Mouse (Mus musculus) activated CD4-positive, CD25-positive, alpha-beta regulatory T cell, adult 4 months (primary cell): ENCODE results near the gene Caln1. TPM values are rescaled to one million over a fixed set of nuclear protein-coding genes. Genes with fewer than 3 reads are reported as not detected.

Experiments
- ATAC-seq: one replicate; pipeline ENCODE4 v1.8.0; 2017
- polyA plus RNA-seq, 2 experiments: library from polyadenylated mRNA; unstranded; fragments of 100-300 nt; shearing (Covaris generic); gene quantifications; one replicate each; pipeline ENCODE4 v1.2.1; 2017

Gene Caln1
- polyA plus RNA-seq, 2 experiments from 2014 or later, result not detected

DNA sequence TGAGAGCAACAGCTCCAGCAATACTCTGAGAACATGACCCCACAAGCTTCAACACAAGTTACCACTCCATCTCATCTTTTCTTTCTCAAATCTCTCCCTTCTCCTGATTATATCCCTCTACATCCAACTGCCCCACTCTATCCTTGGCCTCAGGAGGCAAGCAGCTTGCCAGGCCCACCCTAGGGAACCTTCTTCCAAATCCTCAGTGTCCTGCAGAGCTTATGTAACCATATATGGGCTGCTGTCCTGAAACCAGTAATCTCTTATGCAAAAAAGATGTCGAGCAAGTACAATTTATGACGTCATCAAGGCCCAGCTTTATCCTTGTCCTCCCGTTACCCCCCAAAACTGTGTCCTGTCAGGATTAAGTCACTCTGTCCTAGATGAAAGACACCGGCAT lies 333.1 kb downstream of the Caln1 start:
- ATAC-seq, result no peak

DNA sequence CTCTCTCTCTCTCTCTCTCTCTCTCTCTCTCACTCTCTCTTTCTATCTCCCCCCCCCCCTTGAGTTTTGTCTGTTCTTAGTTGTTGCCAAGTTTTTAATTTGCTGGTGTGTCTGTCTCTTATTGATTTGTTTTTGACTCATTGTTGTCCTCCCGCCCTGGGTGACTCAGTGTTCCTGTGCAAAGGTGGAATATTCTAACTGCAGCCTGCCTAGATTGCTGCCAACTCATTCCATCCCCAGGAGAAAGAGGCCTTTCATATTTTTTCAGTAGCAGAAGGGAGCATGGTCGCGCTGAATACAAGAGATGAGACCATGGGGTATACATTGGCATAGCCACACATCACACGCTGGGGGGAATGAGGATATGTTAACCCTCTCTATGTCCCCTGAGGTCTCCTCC lies 335.6 kb downstream of the Caln1 start:
- ATAC-seq, result no peak

DNA sequence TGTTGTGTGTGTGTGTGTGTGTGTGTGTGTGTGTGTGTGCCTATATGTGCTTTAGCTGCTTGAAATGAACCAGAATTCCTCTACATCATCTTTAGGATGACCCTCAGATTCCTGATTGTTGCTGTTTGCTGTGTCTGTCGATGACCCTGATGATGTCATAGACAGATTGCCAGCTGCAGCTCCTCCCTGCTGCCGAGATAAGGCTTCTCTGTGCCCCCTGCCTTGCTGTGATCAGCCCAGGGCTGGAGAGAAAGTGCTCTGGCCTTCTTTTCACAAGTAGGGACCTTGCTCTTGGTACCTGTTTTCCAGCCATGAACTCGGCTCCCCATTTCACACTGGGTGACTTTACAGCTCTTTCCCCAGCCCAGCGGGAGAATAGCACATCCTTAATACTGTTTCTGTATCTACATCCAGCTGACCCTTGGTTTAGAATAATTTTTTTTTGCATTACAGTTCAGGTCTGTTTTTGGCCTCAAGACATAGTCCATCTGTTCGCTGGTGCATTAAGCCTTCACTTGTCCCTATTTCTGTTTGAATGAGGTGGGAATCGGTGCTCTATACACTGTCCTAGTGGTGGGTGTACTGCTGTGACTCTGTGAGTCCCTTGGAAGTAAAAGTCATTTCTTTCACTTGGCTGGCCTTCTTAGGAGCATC lies 337.1 kb downstream of the Caln1 start:
- no peak for ATAC-seq

DNA sequence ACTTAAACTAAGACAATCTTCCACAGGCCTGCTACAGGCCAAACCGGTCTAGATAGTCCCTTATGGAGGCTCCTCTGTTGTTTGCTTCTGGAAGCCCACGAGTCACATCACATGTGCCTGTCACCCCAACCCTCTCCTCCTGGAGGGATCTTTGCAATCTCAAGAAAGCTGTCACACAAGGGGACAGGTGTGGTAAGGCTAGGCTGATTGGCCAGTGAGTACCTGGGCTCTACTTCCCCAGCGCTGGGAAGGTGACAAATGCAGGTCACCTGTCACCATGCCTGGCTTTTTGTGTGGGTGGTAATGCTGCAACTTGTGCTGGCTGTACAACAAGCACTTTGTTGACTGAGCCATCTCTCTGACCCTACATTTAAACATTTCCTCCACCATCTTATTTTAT lies 338.5 kb downstream of the Caln1 start:
- ATAC-seq, result no peak

DNA sequence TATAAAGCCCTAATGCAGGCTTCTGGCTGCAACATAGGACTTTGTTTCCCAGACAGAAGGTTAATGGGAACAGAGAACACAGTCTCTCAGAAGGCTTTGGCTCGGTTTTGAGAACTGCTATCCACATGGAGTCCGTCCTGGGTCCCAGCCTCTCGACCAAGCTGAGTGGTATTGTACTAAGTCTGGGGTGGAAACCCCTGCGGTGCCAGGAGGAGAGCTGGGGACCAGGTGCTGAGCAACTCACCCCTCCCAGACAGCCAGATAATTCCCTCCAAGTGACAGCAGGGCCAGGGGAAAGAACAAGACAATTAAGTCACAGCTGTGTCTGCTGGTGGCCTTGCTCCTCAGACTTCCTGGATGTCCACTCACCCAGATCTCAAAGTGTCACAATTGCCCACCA lies 339.4 kb downstream of the Caln1 start:
- no peak for ATAC-seq

DNA sequence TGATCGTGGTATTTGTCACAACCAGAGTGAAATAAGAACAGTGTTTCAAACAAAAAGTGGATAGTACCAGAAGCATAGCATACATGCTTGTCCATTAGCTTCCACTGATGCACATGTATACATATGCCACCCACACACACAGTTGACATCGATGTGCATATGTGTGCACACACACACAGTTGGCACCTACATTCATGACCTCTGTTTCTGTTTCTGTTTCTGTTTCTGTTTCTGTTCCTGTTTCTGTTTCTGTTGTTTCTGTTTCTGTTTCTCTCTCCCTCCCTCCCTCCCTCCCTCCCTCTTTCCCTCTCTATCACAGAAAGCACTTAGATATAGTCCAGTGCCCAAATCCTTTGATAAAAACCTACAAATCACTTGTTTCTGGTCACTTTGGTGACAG lies 342.4 kb downstream of the Caln1 start:
- no peak for ATAC-seq

DNA sequence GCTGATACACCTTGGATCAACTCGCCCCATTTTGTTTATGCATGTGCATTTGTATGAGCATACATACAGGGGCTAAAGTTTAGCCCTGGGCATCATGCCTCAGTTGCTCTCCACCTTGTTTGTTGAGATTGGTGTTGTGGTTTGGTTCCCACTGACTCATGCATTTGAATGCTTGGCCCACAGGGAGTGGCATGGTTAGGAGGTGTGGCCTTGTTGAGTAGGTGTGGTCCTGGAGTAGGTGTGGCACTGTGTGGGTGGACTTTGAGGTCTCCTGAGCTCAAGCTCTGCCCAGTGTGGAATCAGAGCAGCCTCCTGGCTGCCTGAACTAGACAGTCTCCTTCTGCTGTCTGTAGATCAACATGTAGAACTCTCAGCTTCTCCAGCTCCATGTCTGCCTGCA lies 343.0 kb downstream of the Caln1 start:
- ATAC-seq, result no peak

DNA sequence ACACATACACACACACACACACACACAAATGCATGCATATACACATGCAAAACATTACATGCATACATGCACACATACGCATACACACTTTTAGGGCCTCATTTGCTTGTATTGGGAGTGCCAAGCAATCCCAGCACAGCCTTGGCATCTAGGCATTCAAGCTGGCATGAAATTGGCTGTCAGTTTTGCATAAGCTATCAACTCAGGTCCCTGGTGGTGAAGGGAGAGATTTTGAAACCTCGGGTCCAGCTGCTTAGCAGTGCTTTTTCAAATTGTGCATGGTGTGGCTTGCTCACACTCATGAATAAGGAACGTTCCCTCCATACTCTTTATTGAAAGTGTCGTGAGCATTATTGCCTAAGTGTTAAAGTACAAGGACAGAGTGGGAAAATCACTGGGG lies 345.9 kb downstream of the Caln1 start:
- ATAC-seq, result no peak

DNA sequence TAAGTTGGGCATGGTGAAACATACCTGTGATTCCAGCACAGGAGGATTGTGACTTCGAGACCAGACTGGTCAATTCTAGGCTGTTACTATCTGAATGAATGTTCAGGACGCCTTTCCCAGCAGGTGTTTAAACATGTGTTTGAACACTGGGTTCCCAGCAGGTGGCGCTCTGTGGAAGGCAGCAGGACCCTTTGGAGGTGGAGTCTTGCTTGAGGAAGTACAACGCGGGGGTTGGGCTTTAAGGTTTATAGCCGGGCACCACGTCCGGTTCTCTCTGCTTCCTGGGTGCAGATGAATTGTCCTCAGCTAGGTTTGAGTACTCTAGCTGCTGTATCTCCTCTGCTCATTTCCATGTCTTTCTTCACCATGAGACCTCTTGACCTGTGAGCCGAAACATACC lies 349.1 kb downstream of the Caln1 start:
- ATAC-seq, result no peak

DNA sequence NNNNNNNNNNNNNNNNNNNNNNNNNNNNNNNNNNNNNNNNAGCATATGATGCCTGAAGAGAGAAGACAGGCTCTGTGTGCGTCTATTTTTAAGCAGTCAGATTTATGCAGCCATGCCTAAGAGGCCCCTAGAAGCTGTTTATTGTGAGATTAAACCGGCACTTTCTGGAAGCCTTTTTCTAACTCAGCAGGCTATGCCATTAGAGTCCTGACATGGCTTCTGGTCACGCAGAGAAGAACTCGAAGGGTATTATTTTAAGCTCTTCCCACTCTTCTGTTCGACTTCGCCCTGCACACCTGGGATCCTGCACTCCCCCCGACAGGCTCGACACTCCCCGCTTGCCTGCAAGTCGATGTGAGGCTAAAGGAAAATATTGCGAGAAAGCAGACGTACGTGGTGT lies 372.9 kb downstream of the Caln1 start:
- no peak for ATAC-seq

DNA sequence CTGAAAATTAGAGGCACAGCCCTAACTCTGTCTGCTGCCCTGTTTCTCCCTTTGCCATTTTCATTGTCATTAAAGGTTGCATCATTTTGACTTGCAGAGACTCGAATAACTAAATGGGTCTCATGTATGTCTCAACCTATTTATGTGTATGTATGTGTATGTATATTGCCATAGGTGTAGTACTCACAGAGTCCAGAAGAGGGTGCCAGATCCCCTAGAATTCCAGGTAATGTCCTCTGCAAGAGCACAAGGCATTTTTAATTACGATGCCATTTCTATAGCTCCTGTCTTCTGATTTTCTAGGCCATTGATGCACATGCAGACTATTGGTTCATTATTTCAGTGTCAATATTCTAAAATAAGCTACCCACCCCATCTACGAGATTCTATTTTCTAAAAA lies 388.3 kb downstream of the Caln1 start:
- ATAC-seq, result no peak

DNA sequence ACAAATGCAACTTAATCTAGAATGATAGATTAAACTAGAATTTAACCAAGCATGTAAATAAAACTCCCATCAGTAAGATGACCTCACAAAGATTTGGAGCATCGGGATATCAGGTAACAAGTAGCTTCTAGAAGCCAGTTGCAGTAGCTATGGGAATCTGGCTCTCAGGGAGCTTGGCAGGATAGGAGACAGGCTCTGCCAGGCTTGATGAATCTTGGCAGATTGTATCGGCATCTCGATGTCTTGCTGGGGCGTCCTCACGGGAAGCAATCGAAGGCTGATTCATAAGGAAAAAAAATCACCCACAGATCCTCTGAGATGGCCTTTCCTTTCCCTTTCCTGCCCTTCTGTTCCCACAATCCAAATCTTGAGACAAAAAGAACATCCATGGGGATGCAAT lies 396.5 kb downstream of the Caln1 start:
- ATAC-seq, result no peak

DNA sequence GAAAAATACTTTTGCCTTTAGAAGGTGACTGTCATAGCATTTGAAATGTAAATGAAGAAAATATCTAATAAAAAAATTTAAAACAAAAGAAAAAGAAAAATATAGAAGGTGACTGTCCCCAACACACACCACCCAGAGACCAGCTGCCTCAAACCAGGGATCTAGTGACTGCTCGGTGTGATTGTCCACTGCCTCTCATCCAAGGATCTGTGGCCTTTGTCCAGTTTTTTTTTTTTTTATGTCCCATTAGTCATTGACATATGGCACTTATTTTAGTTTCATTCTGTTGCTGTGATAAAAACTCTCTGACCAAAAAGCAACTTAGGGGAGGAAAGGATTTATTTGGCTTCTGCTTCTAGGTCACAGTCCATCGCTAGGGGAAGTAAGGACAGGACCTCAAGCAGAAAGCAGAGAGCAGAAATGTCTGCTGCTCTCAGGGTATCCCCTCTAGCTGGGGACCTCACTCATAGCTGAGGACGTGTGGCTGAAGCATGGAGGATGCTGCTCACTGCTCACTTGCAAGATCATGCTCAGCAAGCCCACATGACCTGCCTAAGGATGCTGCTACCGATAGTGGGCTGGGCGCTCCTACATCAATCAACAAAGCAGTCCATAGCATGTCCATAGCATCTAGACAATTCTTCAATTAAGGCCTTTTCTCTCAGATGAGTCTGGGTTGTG lies 401.9 kb downstream of the Caln1 start:
- ATAC-seq, result no peak

DNA sequence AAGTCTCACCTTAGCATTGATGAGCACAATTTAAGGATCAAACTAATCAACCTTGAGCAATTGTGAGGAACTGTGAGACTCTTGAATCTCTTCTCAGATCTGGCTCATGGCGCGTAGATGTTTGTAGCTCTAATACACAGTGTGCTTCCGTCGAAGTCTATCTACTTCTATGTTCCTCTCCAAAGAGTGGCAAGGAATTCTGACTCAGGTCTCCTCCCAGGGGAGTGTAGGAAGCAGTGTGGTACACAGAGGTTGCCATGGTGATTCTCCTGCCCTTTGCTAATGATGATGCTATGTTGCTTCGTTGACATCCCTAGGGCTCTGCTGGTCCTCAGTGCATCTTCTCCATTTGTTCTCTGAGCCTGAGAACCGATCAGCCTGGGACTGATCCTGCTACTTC lies 403.2 kb downstream of the Caln1 start:
- no peak for ATAC-seq

DNA sequence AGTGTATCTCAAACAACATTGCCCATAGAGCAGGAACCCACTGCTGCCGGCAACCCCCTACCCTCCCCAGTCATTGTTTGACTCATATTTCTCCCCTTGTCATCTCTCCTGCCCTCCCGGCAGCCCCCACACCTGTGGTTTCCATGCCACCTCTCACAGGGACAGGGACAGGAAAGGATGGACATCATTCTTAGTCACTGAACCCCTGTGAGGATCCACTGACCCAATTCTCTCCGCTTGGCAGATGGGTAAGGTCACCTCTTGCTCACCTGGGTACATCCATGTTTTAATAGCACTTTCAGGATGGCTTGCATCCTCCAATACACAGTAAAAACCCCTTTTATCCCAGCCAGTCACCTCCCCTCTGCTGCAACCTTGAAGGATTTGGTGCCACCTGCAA lies 405.7 kb downstream of the Caln1 start:
- ATAC-seq, result no peak

DNA sequence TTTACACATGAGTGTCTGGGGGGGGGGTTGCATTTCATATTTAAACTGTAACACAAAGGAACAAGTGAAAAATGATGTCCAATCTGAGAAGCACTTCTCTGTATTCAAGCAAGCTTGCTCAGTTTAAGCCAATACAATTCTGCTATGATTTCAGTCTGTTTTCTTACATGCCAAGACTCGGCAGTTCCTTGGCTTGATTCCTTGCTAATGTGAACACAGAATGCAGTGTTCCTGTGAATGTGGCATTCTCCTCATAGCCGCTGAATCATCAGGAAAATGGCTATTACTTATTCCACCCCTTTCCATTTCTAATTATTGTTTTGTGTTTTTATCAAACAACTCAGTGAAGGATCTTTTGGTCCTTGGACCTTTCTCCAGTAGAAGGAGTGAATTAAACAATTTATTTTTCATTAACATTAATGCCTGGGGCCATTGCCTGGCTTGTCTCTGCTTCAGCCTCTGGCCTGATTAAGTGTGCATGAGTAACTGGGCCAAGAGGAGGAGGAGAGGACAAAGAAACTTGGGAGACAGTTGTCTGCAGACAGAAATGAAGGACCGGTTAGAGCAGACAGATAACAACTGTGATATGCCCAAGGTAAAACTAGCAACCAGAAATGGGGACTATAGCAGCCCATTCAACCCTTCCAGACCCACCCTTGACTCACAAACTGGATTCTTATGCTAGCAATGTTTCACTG lies 423.6 kb downstream of the Caln1 start:
- no peak for ATAC-seq

DNA sequence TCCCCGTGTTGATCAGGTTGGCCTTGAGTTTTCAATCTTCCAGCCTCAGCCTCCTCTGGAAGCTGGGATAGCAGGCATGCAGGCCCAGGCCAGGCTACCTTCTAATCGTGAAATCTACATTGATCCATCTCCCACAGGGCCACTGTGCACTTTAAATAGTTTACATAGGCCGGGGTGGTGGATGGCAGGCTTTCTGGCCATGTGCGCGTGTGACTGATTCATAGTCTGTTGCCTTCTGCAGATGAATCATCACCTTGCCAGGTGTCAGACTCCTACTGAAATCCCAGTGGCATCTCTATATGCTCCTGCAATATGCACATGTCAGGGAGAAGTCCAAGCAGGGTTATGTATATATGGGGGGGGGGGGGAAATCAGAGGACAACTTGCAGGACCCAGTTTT lies 428.5 kb downstream of the Caln1 start:
- no peak for ATAC-seq

DNA sequence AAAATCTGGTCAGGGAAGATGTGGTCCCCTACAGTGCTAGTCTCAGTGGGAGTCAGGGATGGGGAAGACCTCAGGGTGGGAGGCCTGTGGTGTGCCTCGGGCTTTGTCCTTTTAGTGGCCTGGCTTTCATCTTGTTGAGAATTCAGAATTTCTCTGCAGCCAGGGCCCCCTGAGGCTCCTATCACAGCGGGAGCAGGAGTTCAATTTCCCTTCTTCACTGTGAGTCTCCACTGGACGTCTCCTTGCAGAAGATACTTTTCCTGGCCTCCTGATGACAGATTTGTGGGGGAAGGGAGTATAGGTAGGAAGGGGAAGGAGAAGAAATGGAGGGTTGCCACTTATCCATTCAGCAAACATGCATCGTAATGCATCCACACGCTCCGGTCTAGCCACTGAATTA lies 441.1 kb downstream of the Caln1 start:
- no peak for ATAC-seq

DNA sequence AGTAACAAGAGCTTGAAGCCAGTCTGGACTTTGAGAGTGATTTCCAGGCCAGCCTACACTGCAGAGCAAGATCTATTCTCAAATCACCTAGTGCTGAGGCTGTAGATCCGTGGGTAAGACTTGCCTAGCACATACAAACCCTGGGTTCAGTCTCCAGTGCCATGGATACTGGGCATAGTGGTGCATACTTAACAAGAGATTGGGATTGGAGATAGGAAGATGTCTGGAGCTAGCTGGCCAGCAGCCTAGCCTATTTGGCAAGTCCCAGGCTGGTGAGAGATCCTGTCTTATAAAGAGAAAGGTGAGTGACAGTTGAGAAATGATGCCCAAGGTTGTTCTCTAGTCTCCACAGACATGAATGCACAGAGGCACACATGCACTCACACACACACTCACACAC lies 441.6 kb downstream of the Caln1 start:
- no peak for ATAC-seq

DNA sequence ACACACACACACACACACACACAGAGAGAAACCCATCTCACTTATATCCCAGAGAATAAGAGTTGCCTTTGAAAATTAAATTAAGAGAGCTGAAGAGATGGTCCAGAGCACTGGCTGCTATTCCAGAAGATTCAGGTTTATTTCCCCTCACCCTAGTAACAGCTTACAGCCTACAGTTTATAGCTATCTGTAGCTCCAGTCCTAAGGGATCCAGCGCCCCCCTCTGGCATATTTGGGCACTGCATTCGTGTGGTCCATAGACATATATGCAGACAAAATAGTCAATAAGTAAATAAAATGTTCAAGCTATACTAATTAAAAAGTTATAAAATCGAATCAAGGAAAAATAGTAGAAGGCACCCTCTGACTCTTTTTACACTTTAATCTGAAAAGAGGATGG lies 442.0 kb downstream of the Caln1 start:
- no peak for ATAC-seq

DNA sequence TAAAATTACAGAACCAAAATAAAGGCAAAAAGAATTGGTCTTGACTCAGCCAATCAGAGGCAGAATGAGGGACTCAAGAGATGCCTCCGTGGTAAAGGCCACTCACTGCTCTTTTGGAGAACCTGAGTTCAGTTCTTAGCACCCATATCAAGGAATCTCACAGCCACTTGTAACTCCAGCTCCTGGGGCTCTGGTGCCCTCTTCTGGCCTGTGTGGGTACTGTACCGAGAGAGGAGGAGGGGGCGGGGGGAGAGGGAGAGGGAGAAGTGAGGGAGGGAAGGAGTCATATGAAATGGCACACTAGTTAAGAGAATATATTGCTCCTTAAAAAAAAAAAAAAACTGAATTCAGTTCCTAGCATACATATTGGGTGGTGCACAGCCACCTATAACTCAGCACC lies 442.7 kb downstream of the Caln1 start:
- ATAC-seq, result no peak

DNA sequence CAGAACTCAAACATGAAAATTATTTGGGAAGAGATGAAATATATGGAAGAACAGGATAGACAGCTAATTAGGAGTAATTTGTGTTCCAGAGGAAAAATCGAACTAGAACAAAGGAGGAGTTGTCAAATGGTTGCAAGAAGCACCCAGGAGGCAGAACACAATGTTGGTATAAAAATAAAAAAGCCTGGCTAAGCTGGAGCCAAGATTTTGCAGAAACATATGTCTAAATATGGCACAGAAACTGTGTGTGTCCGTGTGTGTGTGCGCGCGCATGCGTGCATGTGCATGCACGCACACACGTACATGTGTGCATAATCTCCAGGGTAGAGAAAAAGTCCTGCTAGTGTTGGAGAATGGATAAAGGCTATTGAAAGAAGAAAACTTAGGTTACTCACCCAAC lies 443.3 kb downstream of the Caln1 start:
- no peak for ATAC-seq

DNA sequence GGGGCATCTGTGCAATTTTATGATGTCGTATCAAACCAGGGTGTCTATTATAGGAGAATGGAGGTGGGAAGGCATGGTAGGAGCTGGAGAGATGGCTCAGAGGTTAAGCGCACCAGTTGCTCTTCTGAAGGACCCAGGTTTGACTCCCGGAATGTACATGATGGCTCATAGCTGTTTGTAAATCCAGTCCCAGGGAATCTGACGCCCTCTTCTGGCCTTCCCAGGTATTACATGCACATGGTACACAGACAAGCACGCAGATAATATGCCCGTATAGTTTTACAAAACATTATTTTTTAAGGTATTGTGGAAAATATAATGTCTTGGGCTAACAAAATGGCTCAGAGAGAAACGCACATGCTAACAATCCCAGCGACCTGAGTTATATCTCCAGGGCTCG lies 443.8 kb downstream of the Caln1 start:
- ATAC-seq, result no peak

DNA sequence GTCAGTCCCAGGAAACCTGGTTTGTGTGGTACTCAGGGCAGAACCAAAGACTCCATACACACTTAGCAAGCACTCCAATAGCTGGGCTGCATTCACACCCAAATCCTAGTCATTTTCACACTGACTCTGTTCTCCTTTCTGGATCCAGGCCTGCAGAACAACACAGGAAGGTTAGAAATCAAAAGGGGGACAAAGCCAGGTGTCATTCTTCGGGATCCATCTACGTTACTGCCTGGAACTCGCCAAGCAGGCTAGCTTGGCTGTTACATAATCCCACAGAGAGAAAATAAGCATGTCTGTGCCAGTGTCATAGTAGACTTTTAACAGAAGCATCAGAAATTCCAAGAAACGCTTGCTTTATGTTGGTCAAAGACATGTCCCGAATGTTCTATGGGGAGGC lies 446.1 kb downstream of the Caln1 start:
- no peak for ATAC-seq
